Mouse (Mus musculus) right cerebral cortex, adult 2 months (tissue): ENCODE results near the gene Kat7.

Experiments used
- DNase-seq, 2 experiments: peaks; one replicate each; pipeline ENCODE4 v3.0.0; 2021 to 2022; ENCODE audit warnings: low spot score in 2 of 2

Gene Kat7

GRCm38 (mm10) chr11:95231688-95232328 lies 78.2 kb downstream of the Kat7 start:
- peak; percentile 72 to 76 for DNase-seq

- no peak for DNase-seq
These were observed 82.6 kb downstream of the Kat7 start for GRCm38 (mm10) chr11:95227467-95227866.

- no peak for DNase-seq
These were observed 84.6 kb downstream of the Kat7 start for GRCm38 (mm10) chr11:95225448-95225847.
